Mouse (Mus musculus) T-cell, adult 2 months (primary cell): ENCODE measurements at regions not wholly inside any gene's neighbourhood (a gene's known extent, or its start where the extent isn't known, plus 50 kb on each side); places are given as distances from the start of the nearest gene placed in this dataset.

Source experiments
- DNase-seq: peaks from one replicate; pipeline ENCODE4 v3.0.0; 2022; ENCODE audit warnings: low spot score

- DNase-seq, result no peak
These were observed 63.4 kb downstream of the Irx2 start for GRCm38 (mm10) chr13:72691783-72692729.

DNA sequence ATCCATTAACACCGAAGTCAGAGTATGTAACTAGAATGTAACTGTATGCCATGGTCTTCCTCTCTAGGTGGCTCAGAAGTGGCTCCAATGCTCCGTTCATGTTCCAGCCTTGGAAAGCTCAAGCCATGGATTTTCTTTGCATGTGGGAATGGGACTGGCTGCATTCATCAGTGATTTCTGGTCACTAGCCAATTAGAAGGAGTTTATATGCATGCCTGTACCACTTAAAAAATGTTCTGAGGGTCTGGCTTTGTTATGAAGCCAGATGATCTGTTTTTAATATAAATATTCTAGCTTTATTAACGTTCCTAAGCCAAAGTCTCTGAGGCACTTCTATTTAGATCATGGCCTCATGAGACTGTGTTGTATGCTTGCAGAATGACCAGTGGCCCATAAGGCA lies 78.8 kb downstream of the Irx2 start:
- DNase-seq, result no peak

GRCm38 (mm10) chr13:72708728-72709127 lies 80.1 kb downstream of the Irx2 start:
- DNase-seq, result no peak

DNA sequence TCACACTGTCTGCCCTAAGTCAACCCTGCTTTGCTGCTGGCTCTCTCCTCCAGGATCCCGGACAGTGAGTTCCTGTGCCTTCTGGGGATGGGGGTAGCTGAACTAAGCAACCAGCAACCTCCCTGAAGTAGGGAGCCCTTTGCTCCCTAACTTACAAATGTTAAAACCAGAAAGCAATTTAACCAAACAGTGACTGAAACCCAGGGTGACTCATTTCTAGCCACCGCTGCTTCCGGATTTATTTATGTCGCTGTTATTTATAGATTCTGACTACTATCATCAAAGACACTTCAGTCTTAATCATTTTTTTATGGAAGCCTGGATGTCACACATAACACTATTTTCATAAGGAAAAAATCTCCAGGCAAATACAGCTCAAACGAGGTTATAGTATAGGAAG lies 81.4 kb downstream of the Irx2 start:
- DNase-seq, result no peak

DNA sequence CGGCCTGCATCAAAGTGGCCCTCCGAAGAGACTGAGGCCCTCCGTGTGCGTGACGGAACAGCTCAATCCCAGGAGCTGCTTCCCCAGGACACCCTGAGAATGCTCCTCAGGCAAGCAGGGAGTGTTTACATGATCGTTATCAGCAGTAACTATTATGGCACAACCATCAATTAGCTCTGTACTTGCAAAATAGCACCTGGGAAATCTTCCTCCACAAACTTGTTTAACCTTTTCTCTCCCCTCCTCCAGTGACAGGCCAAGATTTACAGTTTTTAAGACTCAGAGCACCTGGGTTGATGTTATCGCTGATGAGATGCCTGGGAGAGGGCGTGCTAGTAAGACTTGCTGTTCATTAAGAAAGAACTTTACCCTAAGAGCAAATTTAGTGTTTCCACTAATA lies 82.5 kb downstream of the Irx2 start:
- no peak for DNase-seq

DNA sequence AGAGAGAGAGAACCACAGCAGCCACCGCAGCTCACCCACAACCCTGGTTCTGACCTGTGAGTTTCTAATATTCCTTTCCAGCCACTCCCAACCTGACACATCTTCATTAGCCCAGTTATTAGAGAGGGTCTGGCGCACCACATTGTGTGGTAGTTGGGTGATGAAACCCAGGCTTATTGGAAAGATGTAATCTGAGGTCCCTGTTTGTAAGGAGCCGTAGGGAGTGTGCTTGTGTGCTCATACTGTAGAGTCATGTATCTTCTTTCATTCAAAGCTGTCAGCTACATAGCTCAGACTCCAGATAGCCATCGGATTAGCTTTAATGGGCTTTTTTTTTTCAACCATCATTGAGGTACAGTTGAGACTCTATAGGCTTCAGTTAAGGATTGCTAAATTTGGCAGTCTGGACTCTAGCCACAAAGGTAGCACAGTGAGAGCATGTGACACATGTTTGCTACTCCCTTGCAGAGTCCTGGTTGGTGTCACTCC lies 83.3 kb downstream of the Irx2 start:
- no peak for DNase-seq

- no peak for DNase-seq
These were observed 86.2 kb downstream of the Irx2 start for GRCm38 (mm10) chr13:72714793-72715192.

GRCm38 (mm10) chr13:72715959-72716680 lies 87.5 kb downstream of the Irx2 start:
- DNase-seq, result no peak

GRCm38 (mm10) chr13:72727126-72727525 lies 98.5 kb downstream of the Irx2 start:
- no peak for DNase-seq

DNA sequence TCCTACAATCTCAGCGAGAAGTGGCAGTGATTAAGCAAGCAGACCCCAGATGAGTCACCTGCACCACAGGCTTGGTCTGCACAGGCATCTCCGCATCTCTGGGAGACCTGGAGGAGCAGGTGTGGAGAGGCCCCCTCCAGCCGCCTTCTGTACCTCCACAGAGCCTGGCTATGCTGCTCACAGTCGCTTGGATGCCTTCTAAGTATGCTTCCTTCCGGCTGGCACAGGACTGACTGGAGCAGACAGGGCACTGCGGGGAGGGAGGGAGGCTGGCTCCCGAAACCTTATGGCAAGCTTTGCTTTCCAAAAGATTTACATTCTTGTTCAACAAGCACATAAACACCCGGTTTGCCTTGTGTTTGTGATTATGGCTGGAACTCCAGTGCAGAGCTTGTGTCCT lies 107.3 kb downstream of the Irx2 start:
- DNase-seq, result no peak

GRCm38 (mm10) chr13:72736992-72737391 lies 108.4 kb downstream of the Irx2 start:
- DNase-seq, result no peak

DNA sequence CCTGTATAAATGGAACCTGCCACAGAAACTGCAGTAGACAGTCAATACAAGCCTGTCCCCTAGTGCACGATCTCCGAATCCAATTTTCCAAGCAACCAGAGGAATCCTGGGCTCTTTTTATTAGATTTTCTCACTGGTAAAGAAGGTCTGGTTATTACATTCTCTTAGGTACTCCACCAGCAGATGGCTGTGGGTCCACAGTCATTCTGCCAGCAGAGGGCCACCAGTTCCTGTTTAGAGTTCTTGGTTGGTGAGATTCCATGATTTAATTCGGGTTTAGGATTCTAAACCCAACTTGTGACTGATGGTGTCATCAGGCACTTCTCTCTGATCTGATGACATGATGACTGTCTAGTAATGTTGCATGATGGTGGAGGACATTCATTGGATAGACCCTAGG lies 118.6 kb downstream of the Irx2 start:
- DNase-seq, result no peak

DNA sequence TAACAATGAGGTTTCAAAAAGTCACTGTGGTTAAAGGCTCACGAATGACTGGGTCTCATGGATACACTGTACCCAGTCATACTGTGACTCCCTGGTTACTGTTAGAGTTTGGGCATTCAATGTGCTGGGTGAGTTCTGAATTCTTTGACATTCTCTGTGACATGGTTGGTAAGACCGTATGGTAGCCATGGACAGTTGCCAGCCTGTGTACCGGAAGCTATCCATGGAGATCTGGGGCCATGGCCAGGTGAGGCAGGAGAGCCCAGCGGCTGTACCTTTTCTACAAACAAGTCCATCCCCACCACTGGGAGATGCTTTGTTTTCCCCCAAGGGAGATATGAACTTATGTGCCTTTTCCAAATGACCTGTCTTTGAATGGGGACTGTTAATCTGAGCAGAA lies 126.4 kb downstream of the Irx2 start:
- DNase-seq, result no peak

DNA sequence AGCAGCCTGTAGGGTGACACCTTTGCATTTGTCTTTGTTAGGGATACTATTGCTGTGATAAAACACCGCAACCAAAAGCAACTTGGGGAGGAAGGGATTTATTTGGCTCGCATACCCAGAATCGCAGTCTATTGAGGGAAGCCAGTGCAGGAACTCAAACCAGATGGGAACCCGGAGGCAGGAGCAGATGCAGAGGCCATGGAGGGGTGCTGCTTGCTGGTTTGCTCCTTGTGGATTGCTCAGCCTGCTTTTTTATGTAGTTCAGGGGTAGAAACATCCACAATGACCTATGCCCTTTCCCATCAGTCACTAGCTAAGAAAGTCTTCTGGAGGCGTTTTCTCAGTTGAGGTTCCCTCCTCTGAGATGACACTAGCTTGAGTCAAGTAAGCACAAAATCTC lies 133.9 kb downstream of the Irx2 start:
- DNase-seq, result no peak

DNA sequence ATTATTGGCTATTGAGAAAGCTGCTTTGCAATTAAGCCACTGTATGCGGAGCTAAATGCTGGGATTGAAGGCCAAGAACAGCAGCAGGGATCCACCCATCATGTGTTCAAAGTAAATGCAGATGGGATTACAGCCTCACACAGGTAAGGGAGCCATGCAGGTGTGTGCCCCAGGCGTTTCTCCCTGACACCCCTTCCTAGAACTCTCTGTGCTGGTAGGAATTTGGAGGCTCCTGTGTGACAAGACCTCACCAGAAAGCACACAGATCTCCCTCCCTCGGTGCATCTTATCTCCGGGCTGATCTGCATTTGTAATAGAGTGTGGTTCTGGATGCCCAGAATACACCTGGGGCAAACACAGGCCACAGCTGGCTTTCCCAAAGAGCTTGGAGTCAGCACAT lies 134.7 kb downstream of the Irx2 start:
- no peak for DNase-seq

GRCm38 (mm10) chr13:72767306-72767705 lies 138.7 kb downstream of the Irx2 start:
- DNase-seq, result no peak

- DNase-seq, result no peak
These were observed 140.5 kb downstream of the Irx2 start for GRCm38 (mm10) chr13:72769007-72769595.

DNA sequence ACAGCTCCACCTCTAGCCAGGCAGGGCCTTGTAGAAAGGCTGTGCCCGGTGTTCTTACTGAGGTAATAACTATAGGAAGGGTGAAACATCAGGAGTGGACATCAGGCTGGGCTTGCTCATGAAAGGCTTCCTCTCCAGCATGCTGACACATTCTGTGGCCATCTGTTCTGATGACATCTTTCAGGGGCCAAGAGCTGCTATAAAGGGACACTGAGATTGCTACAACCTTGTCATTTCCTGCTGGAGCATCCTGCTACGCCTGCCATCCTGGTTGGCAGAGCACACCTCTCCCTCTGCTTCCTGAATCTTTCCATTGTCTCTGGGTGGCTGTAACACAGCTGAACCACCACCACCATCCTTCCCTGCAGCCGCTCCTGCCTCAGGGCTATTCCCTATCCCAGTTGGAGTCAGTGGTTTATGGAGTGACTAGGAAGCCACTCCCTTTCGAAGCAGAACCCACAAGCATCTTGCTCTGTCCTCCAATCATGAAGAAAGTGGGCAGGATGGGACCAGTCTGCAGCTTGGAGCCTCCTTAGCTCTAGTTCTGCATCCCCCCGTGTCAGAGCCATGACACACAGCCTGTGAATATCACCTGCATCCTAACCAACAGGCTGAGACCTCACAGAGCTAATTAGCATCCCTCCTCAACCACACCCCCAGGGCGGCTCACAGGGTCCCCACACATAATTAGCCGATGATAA lies 154.6 kb downstream of the Irx2 start:
- no peak for DNase-seq

DNA sequence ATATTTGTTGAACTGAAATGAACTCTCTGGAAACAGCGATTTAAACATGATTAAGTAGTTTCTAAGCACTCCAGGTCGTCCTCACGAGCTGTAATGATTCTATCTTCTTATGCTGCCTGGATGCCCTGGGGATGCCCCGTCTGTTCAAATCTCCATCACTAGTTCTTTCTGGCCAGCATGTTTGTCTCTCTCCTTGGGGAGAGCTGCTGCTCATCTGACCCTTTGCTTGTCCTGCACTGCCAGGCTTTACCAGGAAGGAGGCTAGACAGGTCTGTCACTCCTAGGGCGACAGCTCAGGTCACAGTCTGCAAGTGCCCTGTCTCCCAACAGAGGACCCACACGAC lies 155.1 kb downstream of the Irx2 start:
- no peak for DNase-seq

DNA sequence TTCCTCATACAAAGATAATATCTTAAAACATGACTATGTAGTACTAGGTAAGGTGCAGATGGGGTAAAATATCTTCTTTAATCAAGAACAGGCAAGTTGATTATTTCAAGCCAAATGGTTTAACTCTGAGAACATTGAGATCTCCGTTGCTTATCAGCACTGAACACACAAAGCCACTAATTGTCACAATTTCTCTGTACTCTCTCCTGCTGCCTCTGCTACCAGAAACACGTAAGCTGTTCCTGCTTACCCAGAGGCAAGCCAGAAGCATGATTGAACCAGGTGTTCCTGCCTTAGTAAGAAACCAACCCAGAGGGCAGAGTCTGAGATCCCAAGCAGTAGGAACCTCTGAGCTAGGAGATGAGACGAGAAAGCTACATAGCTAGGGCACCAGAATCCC lies 164.1 kb downstream of the Irx2 start:
- no peak for DNase-seq

- DNase-seq, result no peak
These were observed 171.4 kb downstream of the Irx2 start for GRCm38 (mm10) chr13:72800021-72800420.

DNA sequence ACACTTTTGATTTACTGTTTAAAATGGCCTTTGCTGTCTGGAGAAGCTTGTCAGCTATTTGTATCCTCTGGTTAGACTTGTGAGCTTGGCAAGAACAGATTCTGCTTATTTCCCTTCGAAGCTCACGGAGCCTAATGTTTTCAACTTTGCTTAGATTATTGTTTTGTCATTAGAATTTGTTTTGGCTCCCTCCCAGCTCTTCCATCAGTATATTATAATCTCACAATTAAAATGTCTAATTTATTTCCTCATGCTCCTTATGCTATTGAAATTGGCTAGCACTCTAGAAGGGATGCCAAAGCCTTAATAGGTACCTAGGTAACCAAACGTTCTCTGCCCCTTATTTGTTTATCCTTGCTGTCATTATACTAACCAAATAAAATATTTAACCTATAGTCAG lies 171.9 kb downstream of the Irx2 start:
- DNase-seq, result no peak
